Comparison of ENCODE assay signal across 27 mouse cellular contexts in genomic region chr2:162052816-162053215, GRCm38 (mm10).
A peak's percentile ranks its signal among the peaks of the same experiment; 100 is the strongest.
DNase-seq lines count a peak whose midpoint lies in the region; ATAC-seq lines count a peak whose summit lies in the region.
"Had no signal": no experiment of that assay in that cellular context is flagged by ENCODE, and none has a peak within 500 bp of the region (broad histone marks: within the 10 kb centered on the region; RNA-seq: fewer than 3 reads in every experiment).

No protein-coding gene starts in this region.

- H3K9ac ChIP-seq in kidney, embryonic 14.5 days (ENCODE audit: low read depth, low read length), result no peak overlapping the region
- H3K9ac ChIP-seq: embryonic facial prominence, embryonic 13.5 days; forebrain, embryonic 12.5 days; forebrain, embryonic 15.5 days; heart, embryonic 13.5 days; hindbrain, embryonic 12.5 days; hindbrain, embryonic 15.5 days had no signal

- no peak overlapping the region for H3K4me3 ChIP-seq in kidney, embryonic 14.5 days (ENCODE audit: low read length)
- H3K4me3 ChIP-seq: embryonic facial prominence, embryonic 10.5 days; embryonic facial prominence, embryonic 13.5 days; erythroblast, embryonic 14.5 days; forebrain, embryonic 12.5 days; forebrain, embryonic 15.5 days; heart, adult 2 months; heart, embryonic 10.5 days; heart, embryonic 13.5 days; hindbrain, embryonic 12.5 days; hindbrain, embryonic 15.5 days had no signal

- no peaks in the 10 kb centered on the region for H3K27me3 ChIP-seq in kidney, embryonic 14.5 days (ENCODE audit: control insufficient read depth, insufficient read depth, low read length)
- H3K27me3 ChIP-seq: CH12.LX; embryonic facial prominence, embryonic 13.5 days; forebrain, embryonic 12.5 days; forebrain, embryonic 15.5 days; heart, embryonic 13.5 days; hindbrain, embryonic 12.5 days; hindbrain, embryonic 15.5 days; Patski had no signal

- no peaks in the 10 kb centered on the region for H3K9me3 ChIP-seq in kidney, embryonic 14.5 days (ENCODE audit: control insufficient read depth, low read length)
- H3K9me3 ChIP-seq: embryonic facial prominence, embryonic 10.5 days; embryonic facial prominence, embryonic 13.5 days; forebrain, embryonic 12.5 days; forebrain, embryonic 15.5 days; heart, embryonic 10.5 days; hindbrain, embryonic 12.5 days; hindbrain, embryonic 15.5 days had no signal

- no peaks in the 10 kb centered on the region for H3K36me3 ChIP-seq in kidney, embryonic 14.5 days (ENCODE audit: control insufficient read depth, insufficient read depth, low read length)
- H3K36me3 ChIP-seq: embryonic facial prominence, embryonic 10.5 days; embryonic facial prominence, embryonic 13.5 days; forebrain, embryonic 12.5 days; forebrain, embryonic 15.5 days; G1E; heart, embryonic 10.5 days; heart, embryonic 13.5 days; hindbrain, embryonic 12.5 days; hindbrain, embryonic 15.5 days had no signal

- 89% methylated on average over 3 of the region's 3 CpGs for WGBS in kidney, embryonic 14.5 days

- peak; percentile 60 for DNase-seq in heart, adult 11 months
- no peak for DNase-seq in heart, postnatal 4 days
- peak; percentile 26 to 29 for DNase-seq in kidney, adult 8-10 months
- DNase-seq in kidney, postnatal 10 days, result no peak
- DNase-seq in kidney, postnatal 25 days, result peak; percentile 32 to 40
- DNase-seq: adrenal gland, postnatal 10 days; adrenal gland, postnatal 36 days; B cell, adult 2 months; cerebellum, adult 9-11 months; cerebellum, postnatal 36 days; embryo, embryonic 11 days; gastrocnemius, postnatal 25 days; heart, adult 2 months; heart, postnatal 14 days had no signal

- H3K4me2 ChIP-seq in kidney, embryonic 14.5 days (replicated peaks; ENCODE audit: low read depth, low read length), result no peak overlapping the region
- H3K4me2 ChIP-seq: embryonic facial prominence, embryonic 13.5 days; forebrain, embryonic 12.5 days; forebrain, embryonic 15.5 days; heart, embryonic 13.5 days; hindbrain, embryonic 12.5 days; hindbrain, embryonic 15.5 days had no signal

- H3K27ac ChIP-seq in kidney, embryonic 14.5 days (ENCODE audit: low read depth, low read length), result no peak overlapping the region
- H3K27ac ChIP-seq: embryonic facial prominence, embryonic 10.5 days; embryonic facial prominence, embryonic 13.5 days; forebrain, embryonic 12.5 days; forebrain, embryonic 15.5 days; heart, adult 2 months; heart, embryonic 10.5 days; heart, embryonic 13.5 days; hindbrain, embryonic 12.5 days; hindbrain, embryonic 15.5 days had no signal

- no peaks in the 10 kb centered on the region for H3K4me1 ChIP-seq in kidney, embryonic 14.5 days (ENCODE audit: control insufficient read depth, insufficient read depth, low read length)
- H3K4me1 ChIP-seq: embryonic facial prominence, embryonic 10.5 days; embryonic facial prominence, embryonic 13.5 days; forebrain, embryonic 12.5 days; forebrain, embryonic 15.5 days; heart, embryonic 10.5 days; heart, embryonic 13.5 days; hindbrain, embryonic 12.5 days; hindbrain, embryonic 15.5 days had no signal

- ATAC-seq in kidney, embryonic 14.5 days (ENCODE audit: low FRiP score, low TSS enrichment), result no peak
- ATAC-seq: forebrain, embryonic 15.5 days; Patski had no signal

Comparison
In these comparisons a context has a peak if more than half of its experiments do, and no peak if none do; other contexts are left out.
1. DNase-seq: peak in heart, adult 11 months (single experiment), kidney, adult 8-10 months (2 of 2) and kidney, postnatal 25 days (2 of 2); none in heart, postnatal 4 days (single experiment) and kidney, postnatal 10 days (single experiment).